Mouse (Mus musculus) CH12.LX (cell line): ENCODE measurements around the gene Ndufaf5. TPM values are rescaled to one million over a fixed set of nuclear protein-coding genes. Genes with fewer than 3 reads are reported as not detected.

ENCODE experiments used
- DNase-seq: peaks from one replicate; pipeline ENCODE4 v3.0.0-alpha.2; 2013; ENCODE audit errors: extremely low read depth
- H3K27ac ChIP-seq: 2 replicates; pipeline ENCODE4 v1.5.1; 2012; ENCODE audit warnings: low read depth, mild to moderate bottlenecking, control low read depth, moderate library complexity; ENCODE audit not compliant: insufficient read depth
- H3K27me3 ChIP-seq: replicated peaks from 2 replicates; pipeline ENCODE3; 2012; ENCODE audit warnings: inconsistent platforms
- H3K36me3 ChIP-seq, 2 experiments: replicated peaks in 1 of 2; 2 replicates each; pipeline versions ENCODE3 to v1.6.1; 2012; ENCODE audit warnings: inconsistent platforms in 1 of 2, low read length in 1 of 2, mild to moderate bottlenecking in 1 of 2, mixed read lengths in 1 of 2, moderate library complexity in 1 of 2; ENCODE audit not compliant: control insufficient read depth in 1 of 2, insufficient read depth in 1 of 2
- H3K4me1 ChIP-seq, 2 experiments: 2 replicates each; pipeline ENCODE4 v1.6.1; 2012; ENCODE audit warnings: inconsistent platforms in 1 of 2, moderate library complexity in 1 of 2; ENCODE audit not compliant: insufficient read depth in 2 of 2, control insufficient read depth in 1 of 2
- H3K4me2 ChIP-seq: 2 replicates; pipeline ENCODE4 v1.6.1; 2012; ENCODE audit warnings: low read depth, mild to moderate bottlenecking, control low read depth; ENCODE audit not compliant: poor library complexity, insufficient read depth, severe bottlenecking
- H3K4me3 ChIP-seq, 3 experiments: fragments of 150-350 bp in 1 of 3; sonication (generic) in 1 of 3; replicated peaks in 1 of 3; 2 replicates each; pipeline versions ENCODE3 to v1.5.1; 2011 to 2012; ENCODE audit warnings: low read depth in 2 of 3, low read length in 2 of 3, mild to moderate bottlenecking in 2 of 3, moderate library complexity in 2 of 3, control low read depth in 1 of 3, improper control_type of control experiment in 1 of 3, inconsistent platforms in 1 of 3, mixed read lengths in 1 of 3; ENCODE audit not compliant: poor library complexity in 1 of 3
- H3K79me2 ChIP-seq: replicated peaks from 2 replicates; pipeline ENCODE4 v1.6.1; 2012; ENCODE audit warnings: mild to moderate bottlenecking, moderate library complexity; ENCODE audit not compliant: control insufficient read depth, poor library complexity, insufficient read depth, severe bottlenecking; ENCODE audit errors: extremely low read depth
- H3K9ac ChIP-seq: 2 replicates; pipeline ENCODE4 v1.6.1; 2012; ENCODE audit warnings: low read depth, mild to moderate bottlenecking, control low read depth, moderate library complexity; ENCODE audit not compliant: insufficient read depth
- H3K9me3 ChIP-seq: replicated peaks from 2 replicates; pipeline ENCODE3; 2012; ENCODE audit warnings: low read length, inconsistent platforms, mixed read lengths
- CHD1 ChIP-seq: IDR thresholded peaks from 2 replicates; pipeline ENCODE4 v1.6.1; 2012; ENCODE audit warnings: low read depth, low read length, improper control_type of control experiment, inconsistent platforms
- CTCF ChIP-seq, 2 experiments: IDR thresholded peaks in 1 of 2; conservative IDR thresholded peaks in 1 of 2; 2 replicates each; pipeline ENCODE4 v1.5.1; 2011 to 2012; ENCODE audit warnings: low read depth in 2 of 2, low read length in 2 of 2, improper control_type of control experiment in 1 of 2, inconsistent platforms in 1 of 2, mild to moderate bottlenecking in 1 of 2, moderate library complexity in 1 of 2
- E2F4 ChIP-seq: IDR thresholded peaks from 2 replicates; pipeline ENCODE4 v1.6.1; 2011; ENCODE audit warnings: low read depth, low read length, improper control_type of control experiment; ENCODE audit not compliant: insufficient replicate concordance
- EP300 ChIP-seq: IDR thresholded peaks from 2 replicates; pipeline ENCODE4 v1.6.1; 2011; ENCODE audit warnings: low read length, improper control_type of control experiment
- ETS1 ChIP-seq: conservative IDR thresholded peaks from 2 replicates; pipeline ENCODE4 v1.6.1; 2012; ENCODE audit warnings: low read depth, mild to moderate bottlenecking, inconsistent platforms, low read length, improper control_type of control experiment, moderate library complexity
- HCFC1 ChIP-seq: IDR thresholded peaks from 2 replicates; pipeline ENCODE4 v1.6.1; 2012; ENCODE audit warnings: low read depth, mild to moderate bottlenecking, inconsistent platforms, low read length, improper control_type of control experiment
- IRF4 ChIP-seq: IDR thresholded peaks from 2 replicates; pipeline ENCODE4 v1.6.1; 2014; ENCODE audit warnings: low read depth, mild to moderate bottlenecking, inconsistent platforms, low read length, improper control_type of control experiment
- JUN ChIP-seq: IDR thresholded peaks from 2 replicates; pipeline ENCODE4 v1.6.1; 2011; ENCODE audit warnings: low read depth, mild to moderate bottlenecking, low read length, improper control_type of control experiment, moderate library complexity; ENCODE audit not compliant: insufficient read depth
- KAT2A ChIP-seq: IDR thresholded peaks from 2 replicates; pipeline ENCODE4 v1.6.1; 2012; ENCODE audit warnings: low read length, improper control_type of control experiment, inconsistent platforms; ENCODE audit not compliant: insufficient replicate concordance
- MEF2A ChIP-seq: IDR thresholded peaks from 2 replicates; pipeline ENCODE4 v1.6.1; 2014; ENCODE audit warnings: low read depth, mild to moderate bottlenecking, inconsistent platforms, low read length, improper control_type of control experiment, borderline replicate concordance
- MXI1 ChIP-seq: IDR thresholded peaks from 2 replicates; pipeline ENCODE4 v1.6.1; 2011; ENCODE audit warnings: mild to moderate bottlenecking, low read depth, low read length, improper control_type of control experiment
- NRF1 ChIP-seq: IDR thresholded peaks from 2 replicates; pipeline ENCODE4 v1.6.1; 2014; ENCODE audit warnings: low read depth, mild to moderate bottlenecking, inconsistent platforms, low read length, improper control_type of control experiment, moderate library complexity
- POLR2A ChIP-seq: IDR thresholded peaks from 2 replicates; pipeline ENCODE4 v1.6.1; 2011; ENCODE audit warnings: low read depth, mild to moderate bottlenecking, improper control_type of control experiment, low read length
- POLR2AphosphoS2 ChIP-seq: IDR thresholded peaks from 2 replicates; pipeline ENCODE4 v1.6.1; 2011; ENCODE audit warnings: low read depth, low read length, improper control_type of control experiment
- SMC3 ChIP-seq: IDR thresholded peaks from 2 replicates; pipeline ENCODE4 v1.6.1; 2011; ENCODE audit warnings: low read depth, low read length, improper control_type of control experiment
- ZC3H11A ChIP-seq: IDR thresholded peaks from 2 replicates; pipeline ENCODE4 v1.6.1; 2012; ENCODE audit warnings: low read depth, mild to moderate bottlenecking, inconsistent platforms, low read length, improper control_type of control experiment
- ZNF384 ChIP-seq: IDR thresholded peaks from 2 replicates; pipeline ENCODE4 v1.6.1; 2012; ENCODE audit warnings: low read depth, low read length, improper control_type of control experiment, inconsistent platforms
- dilution Hi-C: fragments of 300-500 bp; cut with MboI; formaldehyde crosslinking; loops from 2 replicates; pipeline ENCODE4 v1.14.3; 2020; ENCODE audit warnings: low sequenced_read_pairs; ENCODE audit not compliant: extremely low pct_unique_long_range_greater_than_20kb, extremely low pct_ligation_motif_present
- in situ Hi-C: fragments of 300-500 bp; cut with MboI; formaldehyde crosslinking; loops from 3 replicates; pipeline ENCODE4 v1.14.3; 2019; ENCODE audit warnings: low sequenced_read_pairs, low pct_ligation_motif_present, low pct_unique_long_range_greater_than_20kb, mixed read lengths
- polyA plus RNA-seq: library from polyadenylated mRNA; unstranded; fragments of >175 nt; gene quantifications from 2 replicates; pipeline ENCODE4 v1.2.1, GENCODE M21; 2012; ENCODE audit warnings: low read depth; ENCODE audit not compliant: insufficient read length
- total RNA-seq, 2 experiments: library from RNA; depleted of rRNA; stranded (reverse); fragments of 300-350 nt in 1 of 2; fragments of >200 nt in 1 of 2; gene quantifications; 2 replicates each; pipeline ENCODE4 v1.2.3; 2012 to 2014

The Ndufaf5 gene
- total and polyA plus RNA-seq, 3 experiments, result 19.3 to 39.5 (median 21.1) TPM

DNA sequence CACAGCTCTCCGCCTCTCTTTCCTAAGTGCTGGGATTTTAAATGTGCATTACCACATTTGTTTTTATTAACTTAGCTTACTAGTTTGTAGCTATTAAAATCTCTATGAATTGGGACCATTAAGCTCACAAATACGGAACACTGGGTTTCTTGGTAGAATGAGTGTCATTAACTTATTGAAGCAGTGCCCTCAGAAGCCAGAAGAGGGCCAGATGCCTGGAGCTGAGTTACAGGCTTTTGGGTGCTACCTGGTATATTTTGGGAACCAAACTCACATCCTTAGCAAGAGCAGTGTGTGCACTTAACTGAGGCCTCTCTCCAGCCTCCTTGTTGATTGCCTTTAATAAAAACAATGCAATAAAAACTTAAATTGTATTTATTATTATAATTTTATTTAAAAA, 30.3 kb downstream of the Ndufaf5 start:
- TF ChIP-seq CTCF (conservative IDR thresholded peaks at IDR 0.05 in 1 of 2, IDR thresholded peaks at IDR 0.05 in 1 of 2; ENCODE audit: low read depth in 2 of 2, low read length in 2 of 2) (peak in 1 of 2 experiments; percentile 30; a peak in 2 of 4 replicates), E2F4 (no peak), ETS1 (no peak), SMC3 (peak; percentile 38; the same call in 1 of the 2 replicates), NRF1 (no peak), CHD1 (no peak), KAT2A (no peak), ZC3H11A (no peak), MXI1 (no peak)
- TF ChIP-seq, all 38 proteins: peak for 2
- Histone ChIP-seq H3K79me2 (no peaks in the 10 kb centered on the region), H3K4me2 (no peak overlapping the region), H3K9me3 (no peaks in the 10 kb centered on the region), H3K27me3 (no peaks in the 10 kb centered on the region), H3K9ac (no peak overlapping the region), H3K4me1 (no peaks in the 10 kb centered on the region), H3K4me3 (no peak overlapping the region), H3K27ac (no peak overlapping the region), H3K36me3 (peaks cover 18 to 75% of the 10 kb centered on the region in 2 experiments)
- dilution Hi-C loops (no loop called here), in situ Hi-C loops (no loop called here)
- peak; percentile 17 for DNase-seq

DNA sequence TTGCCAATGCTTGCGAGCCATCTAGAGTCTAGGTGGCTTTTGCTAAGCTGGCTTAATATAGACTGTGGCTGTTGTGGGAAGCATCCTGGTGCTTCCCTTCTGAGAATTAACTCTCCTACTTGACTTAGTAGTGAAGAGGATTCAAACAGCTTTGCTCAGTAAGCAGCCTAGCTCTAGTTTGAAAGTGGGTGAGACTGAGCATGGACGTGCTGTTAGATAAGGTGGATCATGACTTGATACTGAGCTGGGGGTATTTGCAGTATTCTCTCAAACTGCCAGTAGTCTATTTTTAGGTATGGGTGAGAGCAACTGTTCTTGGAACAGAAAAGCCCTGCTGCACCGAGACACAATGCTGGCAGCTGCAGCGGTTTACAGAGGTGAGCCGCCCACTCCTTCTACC, 32.1 kb downstream of the Ndufaf5 start:
- no peak for TF ChIP-seq KAT2A
- no peak for TF ChIP-seq HCFC1
- no peak for TF ChIP-seq IRF4
- TF ChIP-seq MEF2A, result no peak
- TF ChIP-seq POLR2A, result no peak
- TF ChIP-seq ETS1, result no peak
- no peak for TF ChIP-seq E2F4
- TF ChIP-seq EP300, result no peak
- TF ChIP-seq MXI1, result no peak
- TF ChIP-seq POLR2AphosphoS2, result no peak
- TF ChIP-seq ZNF384, result no peak
- no peak for TF ChIP-seq JUN
- no peak for TF ChIP-seq NRF1
- Histone ChIP-seq H3K27me3 (no peaks in the 10 kb centered on the region), H3K27ac (no peak overlapping the region), H3K4me3 (no peak overlapping the region), H3K4me2 (no peak overlapping the region), H3K9me3 (no peaks in the 10 kb centered on the region), H3K4me1 (no peaks in the 10 kb centered on the region), H3K9ac (no peak overlapping the region), H3K36me3 (peaks cover 16 to 78% of the 10 kb centered on the region in 2 experiments), H3K79me2 (no peaks in the 10 kb centered on the region)
- DNase-seq, result no peak
- dilution Hi-C loops (no loop called here), in situ Hi-C loops (no loop called here)
